17 mouse cellular contexts compared by ENCODE assay signal in the genomic region with DNA sequence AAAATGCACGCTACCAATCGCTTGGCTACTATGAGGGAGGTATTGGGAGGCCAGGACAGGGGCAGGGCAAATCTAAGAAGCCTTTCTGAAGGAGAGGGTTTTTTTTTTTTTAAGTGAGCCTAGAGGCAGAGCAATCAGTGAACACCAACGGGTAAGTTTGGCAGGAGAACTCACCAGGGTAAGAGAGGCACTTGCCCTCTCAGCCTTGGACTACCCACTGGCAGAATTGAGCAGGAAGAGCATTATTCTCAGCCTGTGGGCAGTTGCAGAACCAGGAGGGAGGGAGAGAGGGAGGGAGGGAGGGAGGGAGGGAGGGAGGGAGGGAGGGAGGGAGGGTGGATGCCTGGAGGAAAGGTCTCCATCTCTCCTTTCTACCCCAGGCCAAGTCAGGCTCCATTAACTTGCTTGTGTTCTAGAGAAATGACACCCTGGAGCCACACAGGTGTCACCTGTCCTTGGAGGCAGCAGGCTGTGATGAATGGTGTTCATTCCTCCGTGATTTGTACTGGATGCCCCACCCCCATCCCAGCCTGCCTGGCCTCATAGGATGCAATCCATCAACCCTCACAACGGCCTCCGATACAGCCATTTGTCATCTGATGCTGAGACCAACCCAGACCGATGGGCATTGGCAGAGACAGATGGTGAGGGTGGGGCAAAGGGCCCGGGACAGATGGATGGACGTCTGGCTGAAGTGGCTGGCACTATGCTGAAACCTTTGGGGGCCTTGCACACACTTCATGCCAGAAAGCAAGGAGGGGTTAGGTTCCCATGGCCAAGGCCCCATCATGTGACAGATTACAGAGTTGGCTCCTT. TPM values are rescaled to one million over a fixed set of nuclear protein-coding genes. Genes with fewer than 3 reads are reported as not detected.
DNase-seq lines count a peak whose midpoint lies in the region; ATAC-seq and TF ChIP-seq lines count a peak whose summit lies in the region.
"Had no signal": no experiment of that assay in that cellular context is flagged by ENCODE, and none has a peak within 500 bp of the region (broad histone marks: within the 10 kb centered on the region; RNA-seq: fewer than 3 reads in every experiment).

No protein-coding gene starts in this region.

- H3K4me3 ChIP-seq in midbrain, postnatal 0 days (ENCODE audit: low read depth, low read length): no peak overlapping the region
- no peak overlapping the region for H3K4me3 ChIP-seq in midbrain, embryonic 11.5 days (ENCODE audit: low read depth, low read length)
- no peak overlapping the region for H3K4me3 ChIP-seq in hindbrain, embryonic 14.5 days (replicated peaks; ENCODE audit: low read length)
- H3K4me3 ChIP-seq in midbrain, embryonic 13.5 days (replicated peaks): no peak overlapping the region
- H3K4me3 ChIP-seq: heart, embryonic 10.5 days; liver, embryonic 13.5 days had no signal

- DNase-seq in midbrain, postnatal 0 days (ENCODE audit: low spot score): peak; percentile 87
- no peak for DNase-seq in midbrain, embryonic 11.5 days (ENCODE audit: low spot score, missing footprints)
- DNase-seq in cerebellum, postnatal 10 days: peak; percentile 96 to 97
- DNase-seq in hindbrain, embryonic 14.5 days (ENCODE audit: low spot score): peak; percentile 44
- no peak for DNase-seq in thymus, adult 18-20 months
- DNase-seq in right cerebral cortex, postnatal 14 days: no peak
- DNase-seq: adrenal gland, adult 8-10 months; heart, postnatal 4 days; kidney, postnatal 36 days; liver, embryonic 13.5 days; lung, postnatal 36 days had no signal

- WGBS in midbrain, postnatal 0 days: 60% methylated on average over 9 of the region's 9 CpGs
- 66% methylated on average over 9 of the region's 9 CpGs for whole genome bisulfite sequencing in midbrain, embryonic 11.5 days
- 27% methylated on average over 9 of the region's 9 CpGs for WGBS in hindbrain, embryonic 14.5 days
- 60% methylated on average over 9 of the region's 9 CpGs for WGBS in midbrain, embryonic 13.5 days

- H3K9me3 ChIP-seq in midbrain, postnatal 0 days (ENCODE audit: low read length): no peaks in the 10 kb centered on the region
- no peaks in the 10 kb centered on the region for H3K9me3 ChIP-seq in midbrain, embryonic 11.5 days (ENCODE audit: control insufficient read depth, low read length)
- H3K9me3 ChIP-seq in hindbrain, embryonic 14.5 days (ENCODE audit: control insufficient read depth, low read length): no peaks in the 10 kb centered on the region
- H3K9me3 ChIP-seq in midbrain, embryonic 13.5 days: no peaks in the 10 kb centered on the region
- H3K9me3 ChIP-seq: heart, embryonic 10.5 days; liver, embryonic 13.5 days had no signal

- ATAC-seq in midbrain, postnatal 0 days (ENCODE audit: low FRiP score): no peak
- no peak for ATAC-seq in midbrain, embryonic 11.5 days (ENCODE audit: low FRiP score)
- peak; percentile 42 for ATAC-seq in hindbrain, embryonic 14.5 days (ENCODE audit: low FRiP score)
- ATAC-seq in midbrain, embryonic 13.5 days: no peak
- ATAC-seq: CD4-positive, CD25-positive, alpha-beta regulatory T cell, adult 4 months; Patski had no signal

- no peak for TF ChIP-seq CTCF in midbrain, postnatal 0 days (IDR thresholded peaks at IDR 0.05)

- no peak overlapping the region for H3K9ac ChIP-seq in midbrain, postnatal 0 days (replicated peaks; ENCODE audit: low read length, poor library complexity, severe bottlenecking)
- H3K9ac ChIP-seq in midbrain, embryonic 11.5 days (ENCODE audit: low read length): no peak overlapping the region
- no peak overlapping the region for H3K9ac ChIP-seq in hindbrain, embryonic 14.5 days
- no peak overlapping the region for H3K9ac ChIP-seq in midbrain, embryonic 13.5 days (replicated peaks)
- H3K9ac ChIP-seq: liver, embryonic 13.5 days had no signal

- H3K4me1 ChIP-seq in midbrain, postnatal 0 days (ENCODE audit: insufficient read depth, low read length): no peaks in the 10 kb centered on the region; the same call in 1 of the 2 replicates
- H3K4me1 ChIP-seq in midbrain, embryonic 11.5 days (ENCODE audit: control insufficient read depth, insufficient read depth, low read length): peaks cover 10% of the 10 kb centered on the region
- peaks cover 31% of the 10 kb centered on the region for H3K4me1 ChIP-seq in hindbrain, embryonic 14.5 days (replicated peaks; ENCODE audit: control insufficient read depth, insufficient read depth, low read length)
- peaks cover 24% of the 10 kb centered on the region for H3K4me1 ChIP-seq in midbrain, embryonic 13.5 days (replicated peaks)
- H3K4me1 ChIP-seq: liver, embryonic 13.5 days had no signal

- H3K27me3 ChIP-seq in midbrain, postnatal 0 days (ENCODE audit: insufficient read depth, low read length): no peaks in the 10 kb centered on the region
- no peaks in the 10 kb centered on the region for H3K27me3 ChIP-seq in midbrain, embryonic 11.5 days (ENCODE audit: control insufficient read depth, insufficient read depth, low read length)
- H3K27me3 ChIP-seq in hindbrain, embryonic 14.5 days (ENCODE audit: control insufficient read depth, insufficient read depth, low read length): no peaks in the 10 kb centered on the region
- 0 out of 2 replicates have a peak, but pooled peaks cover 4% of the 10 kb centered on the region for H3K27me3 ChIP-seq in midbrain, embryonic 13.5 days

- H3K36me3 ChIP-seq in midbrain, postnatal 0 days (ENCODE audit: insufficient read depth, low read length): no peaks in the 10 kb centered on the region
- no peaks in the 10 kb centered on the region for H3K36me3 ChIP-seq in midbrain, embryonic 11.5 days (ENCODE audit: control insufficient read depth, insufficient read depth, low read length)
- no peaks in the 10 kb centered on the region for H3K36me3 ChIP-seq in hindbrain, embryonic 14.5 days (replicated peaks; ENCODE audit: control insufficient read depth, insufficient read depth)
- H3K36me3 ChIP-seq in midbrain, embryonic 13.5 days: no peaks in the 10 kb centered on the region
- H3K36me3 ChIP-seq: heart, embryonic 10.5 days; liver, embryonic 13.5 days had no signal

- no peak overlapping the region for H3K4me2 ChIP-seq in midbrain, postnatal 0 days (ENCODE audit: low read depth, low read length, poor library complexity, severe bottlenecking)
- no peak overlapping the region for H3K4me2 ChIP-seq in midbrain, embryonic 11.5 days
- H3K4me2 ChIP-seq in hindbrain, embryonic 14.5 days (replicated peaks): no peak overlapping the region
- H3K4me2 ChIP-seq in midbrain, embryonic 13.5 days (replicated peaks): no peak overlapping the region
- H3K4me2 ChIP-seq: liver, embryonic 13.5 days had no signal

- no peak overlapping the region for H3K27ac ChIP-seq in midbrain, postnatal 0 days (ENCODE audit: low read depth, low read length)
- no peak overlapping the region for H3K27ac ChIP-seq in midbrain, embryonic 11.5 days (ENCODE audit: low read depth, low read length)
- no peak overlapping the region for H3K27ac ChIP-seq in hindbrain, embryonic 14.5 days
- H3K27ac ChIP-seq in midbrain, embryonic 13.5 days: no peak overlapping the region
- H3K27ac ChIP-seq: heart, embryonic 10.5 days; liver, embryonic 13.5 days had no signal

RNA-seq across cellular contexts. Expression of a gene that starts 22.4 kb away (rescaled TPM):
- 26.5 and 28.0 TPM in 2 replicates for total RNA-seq in midbrain, postnatal 0 days (2014; rRNA removed)
- 7.2 and 9.4 TPM in 2 replicates for polyA plus RNA-seq in midbrain, postnatal 0 days (2015; fragmentation: Nextera tagmentation; extraction: Ambion mirVana)
- 0.33 and 0.60 TPM in 2 replicates for polyA plus RNA-seq in midbrain, embryonic 11.5 days (2014; fragmentation: Nextera tagmentation; extraction: Ambion mirVana)
- polyA plus RNA-seq in hindbrain, embryonic 14.5 days (2014; fragmentation: Nextera tagmentation; extraction: Ambion mirVana): 6.7 and 7.3 TPM in 2 replicates
- 2.2 and 2.3 TPM in 2 replicates for polyA plus RNA-seq in midbrain, embryonic 13.5 days (2015; fragmentation: Nextera tagmentation; extraction: Ambion mirVana)
- total RNA-seq: heart, postnatal 4 days had no signal
- polyA plus RNA-seq: CD4-positive, CD25-positive, alpha-beta regulatory T cell, adult 4 months; liver, embryonic 13.5 days; Patski had no signal

RNA-seq across cellular contexts. Expression of a gene that starts 31.1 kb away (rescaled TPM):
- not detected in 2 replicates for total RNA-seq in midbrain, postnatal 0 days (2014; rRNA removed)
- not detected in 2 replicates for polyA plus RNA-seq in midbrain, postnatal 0 days (2015; fragmentation: Nextera tagmentation; extraction: Ambion mirVana)
- polyA plus RNA-seq in midbrain, embryonic 11.5 days (2014; fragmentation: Nextera tagmentation; extraction: Ambion mirVana): not detected in 2 replicates
- not detected in 2 replicates for polyA plus RNA-seq in hindbrain, embryonic 14.5 days (2014; fragmentation: Nextera tagmentation; extraction: Ambion mirVana)
- not detected in 2 replicates for polyA plus RNA-seq in midbrain, embryonic 13.5 days (2015; fragmentation: Nextera tagmentation; extraction: Ambion mirVana)
- total RNA-seq: adrenal gland, adult 8-10 months; heart, postnatal 4 days had no signal
- polyA plus RNA-seq: CD4-positive, CD25-positive, alpha-beta regulatory T cell, adult 4 months; cortical plate, adult 2 months; heart, embryonic 10.5 days; liver, embryonic 13.5 days; Patski; spleen, adult 2 months had no signal

Comparison
In these comparisons a context has a peak if more than half of its experiments do, and no peak if none do; other contexts are left out.
1. DNase-seq: peak in midbrain, postnatal 0 days (single experiment), cerebellum, postnatal 10 days (2 of 2) and hindbrain, embryonic 14.5 days (single experiment); none in midbrain, embryonic 11.5 days (single experiment), thymus, adult 18-20 months (0 of 2) and right cerebral cortex, postnatal 14 days (single experiment).